Mouse (Mus musculus): ENCODE measurements around the gene 4930563M21Rik.

DNA sequence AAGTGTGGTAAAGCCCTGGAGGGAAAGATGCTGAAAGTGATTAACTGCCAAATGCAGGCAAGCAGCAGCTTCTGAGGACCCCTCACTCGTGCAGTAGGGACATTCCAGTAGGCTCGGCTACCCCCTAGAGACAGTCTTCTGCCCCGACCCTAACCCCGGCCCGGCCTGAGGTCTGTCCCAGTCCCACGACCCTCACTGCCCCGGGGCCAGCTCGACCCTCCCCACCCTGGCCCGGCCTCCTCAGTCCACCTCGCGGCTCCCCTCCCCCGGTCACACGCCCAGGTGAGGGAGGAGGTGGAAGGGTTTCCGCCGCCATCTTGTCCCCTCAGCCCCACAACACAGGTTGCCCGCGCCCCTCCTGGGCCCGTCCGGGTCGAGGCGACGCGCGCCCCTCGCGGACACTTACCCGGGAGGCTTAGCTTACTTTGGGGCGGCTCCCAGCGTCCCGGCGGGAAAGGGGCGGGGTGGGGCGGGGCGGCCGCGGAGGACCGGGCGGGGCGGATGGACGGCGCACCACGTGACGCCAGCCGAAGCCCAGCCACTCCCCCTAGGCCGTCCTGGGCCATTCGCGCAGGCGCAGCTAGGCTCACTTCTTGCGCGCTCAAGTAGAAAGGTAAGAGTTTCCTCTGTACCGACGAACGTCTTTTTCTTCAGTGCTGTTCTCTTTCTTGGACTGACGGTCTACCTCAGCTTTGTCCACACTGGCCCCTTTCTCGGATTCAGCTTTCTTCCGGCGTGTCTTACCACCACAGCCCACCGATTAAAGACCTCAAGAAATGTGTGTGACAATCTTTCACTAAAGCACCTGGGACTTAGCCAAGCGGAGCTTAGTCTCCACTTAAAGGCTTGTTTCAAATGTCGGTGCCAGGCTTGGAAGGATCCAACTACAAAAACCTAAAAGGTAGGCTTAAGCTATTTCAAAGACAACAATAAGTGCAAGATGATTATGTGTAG, 72.4 kb downstream of the 4930563M21Rik start, which contains the start of gene Scaper:
- TF ChIP-seq CTCF (IDR thresholded peaks at IDR 0.05; ENCODE audit: low read depth), result peak; percentile 67
- TF ChIP-seq EP300 (IDR thresholded peaks at IDR 0.05; ENCODE audit: low read depth), result no peak

Data from liver, embryonic 14.5 days (tissue).